Mouse (Mus musculus) heart, embryonic 14.5 days (tissue): Measurements from ENCODE around the gene Nmd3. TPM values are rescaled to one million over a fixed set of nuclear protein-coding genes. Genes with fewer than 3 reads are reported as not detected.

Source experiments
- ATAC-seq: fragments of 200-750 bp; cut with Nextera tagmentation; 2 replicates; pipeline ENCODE4 v1.8.0; 2017; ENCODE audit warnings: low read depth, moderate TSS enrichment; ENCODE audit not compliant: insufficient number of reproducible peaks, insufficient read depth, low FRiP score
- H3K27ac ChIP-seq, 2 experiments: fragments of 200-500 bp in 1 of 2; fragments of 300-500 bp in 1 of 2; sonication (generic) in 1 of 2; replicated peaks in 1 of 2; 2 replicates each; pipeline ENCODE4 v1.5.1; 2012 to 2014; ENCODE audit warnings: low read depth in 2 of 2, low read length in 2 of 2, control low read depth in 1 of 2, mild to moderate bottlenecking in 1 of 2, mixed read lengths in 1 of 2; ENCODE audit not compliant: control insufficient read depth in 1 of 2, insufficient read depth in 1 of 2
- H3K27me3 ChIP-seq: fragments of 300-500 bp; sonication (generic); 2 replicates; pipeline ENCODE4 v1.6.1; 2014; ENCODE audit warnings: mild to moderate bottlenecking, low read length, control low read depth; ENCODE audit not compliant: control insufficient read depth, insufficient read depth
- H3K36me3 ChIP-seq: fragments of 300-500 bp; sonication (generic); 2 replicates; pipeline ENCODE4 v1.6.1; 2014; ENCODE audit warnings: mild to moderate bottlenecking, control low read depth, low read length, mixed read lengths; ENCODE audit not compliant: control insufficient read depth, insufficient read depth
- H3K4me1 ChIP-seq, 2 experiments: fragments of 200-500 bp in 1 of 2; fragments of 300-500 bp in 1 of 2; sonication (generic) in 1 of 2; 2 replicates each; pipeline ENCODE4 v1.6.1; 2012 to 2014; ENCODE audit warnings: low read length in 2 of 2, control low read depth in 1 of 2, mixed read lengths in 1 of 2; ENCODE audit not compliant: control insufficient read depth in 2 of 2, insufficient read depth in 2 of 2
- H3K4me2 ChIP-seq: fragments of 300-500 bp; sonication (generic); 2 replicates; pipeline ENCODE4 v1.6.1; 2014; ENCODE audit warnings: mild to moderate bottlenecking, low read length
- H3K4me3 ChIP-seq, 2 experiments: fragments of 200-500 bp in 1 of 2; fragments of 300-500 bp in 1 of 2; sonication (generic) in 1 of 2; 2 replicates each; pipeline ENCODE4 v1.5.1; 2012 to 2014; ENCODE audit warnings: low read length in 2 of 2, mild to moderate bottlenecking in 2 of 2, control low read depth in 1 of 2, low read depth in 1 of 2, moderate library complexity in 1 of 2; ENCODE audit not compliant: control insufficient read depth in 1 of 2, insufficient read depth in 1 of 2
- H3K9ac ChIP-seq: fragments of 300-500 bp; sonication (generic); 2 replicates; pipeline ENCODE4 v1.6.1; 2014; ENCODE audit warnings: mild to moderate bottlenecking, low read length
- H3K9me3 ChIP-seq: fragments of 300-500 bp; sonication (generic); 2 replicates; pipeline ENCODE4 v1.6.1; 2016; ENCODE audit warnings: low read length, control low read depth; ENCODE audit not compliant: control insufficient read depth
- WGBS: fragments of 180-500 bp; shearing (Covaris S2); extraction: QIAGEN DNeasy Blood & Tissue Kit; methylation state at CpG from one replicate; pipeline ENCODE4 v1.1.7; 2014; 5-methylcytosine and 5-hydroxymethylcytosine counted together
- polyA plus RNA-seq: library from polyadenylated mRNA; unstranded; fragments of >200 nt; fragmentation: Nextera tagmentation; extraction: Ambion mirVana; gene quantifications from 2 replicates; pipeline ENCODE4 v1.2.1, GENCODE M21; 2014

Nmd3 gene
- polyA plus RNA-seq, 1 experiment from 2014 or later = 107 TPM

GRCm38 (mm10) chr3:69763630-69764565, 42.1 kb downstream of the Nmd3 start:
- H3K27me3 ChIP-seq = no peaks in the 10 kb centered on the region
- no peaks in the 10 kb centered on the region for H3K4me1 ChIP-seq
- no peak overlapping the region for H3K9ac ChIP-seq
- H3K27ac ChIP-seq = no peak overlapping the region
- peaks cover 15% of the 10 kb centered on the region for H3K36me3 ChIP-seq
- H3K4me2 ChIP-seq = no peak overlapping the region
- ATAC-seq = no peak
- no peaks in the 10 kb centered on the region for H3K9me3 ChIP-seq
- H3K4me3 ChIP-seq = no peak overlapping the region
- WGBS = 90% methylated on average over 21 of the region's 21 CpGs

DNA sequence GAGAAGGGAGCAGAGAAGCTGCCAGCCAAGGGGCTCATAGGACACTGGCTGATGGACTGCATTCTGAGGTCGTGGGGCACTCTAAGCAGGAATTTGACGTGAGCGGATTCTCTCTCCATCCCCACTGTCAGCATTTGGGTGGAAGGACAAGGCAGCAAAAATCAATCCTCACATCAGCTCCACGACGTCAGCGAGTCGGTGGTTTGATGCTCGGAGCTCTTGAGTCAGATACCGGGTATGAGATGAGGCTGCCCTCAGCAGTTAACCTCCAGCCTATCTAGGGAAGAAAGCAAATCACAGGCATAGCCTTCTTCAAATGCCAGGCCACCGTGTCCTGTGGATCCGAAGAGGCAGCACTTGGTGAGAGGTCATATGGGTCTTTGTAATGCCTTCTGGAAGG, 43.4 kb downstream of the Nmd3 start:
- Histone ChIP-seq H3K27me3 (no peaks in the 10 kb centered on the region), H3K4me2 (no peak overlapping the region), H3K4me1 (no peaks in the 10 kb centered on the region), H3K9ac (no peak overlapping the region), H3K9me3 (no peaks in the 10 kb centered on the region), H3K27ac (no peak overlapping the region), H3K36me3 (peaks cover 11% of the 10 kb centered on the region; the same call in 1 of the 2 replicates), H3K4me3 (no peak overlapping the region)
- no peak for ATAC-seq
- 90% methylated on average over 11 of the region's 11 CpGs for WGBS

DNA sequence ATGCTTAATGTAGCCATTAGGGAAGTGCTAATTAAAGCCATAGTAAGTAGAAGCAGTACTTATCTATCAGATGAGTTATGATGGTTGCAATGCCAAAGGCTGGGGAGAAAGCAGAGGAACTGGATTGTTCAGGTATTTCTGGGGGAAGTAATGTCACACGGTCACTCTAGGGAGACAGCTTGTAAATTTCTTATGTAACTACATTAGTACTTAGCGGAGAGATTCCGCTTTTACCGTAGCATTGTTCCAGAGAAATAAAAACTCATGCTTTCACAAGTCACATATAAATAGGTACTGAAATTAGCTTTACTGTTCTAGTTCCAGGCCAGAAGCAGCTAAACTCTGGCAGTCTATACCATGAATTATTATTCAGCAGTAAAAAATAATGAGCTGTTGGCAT, 47.4 kb downstream of the Nmd3 start:
- 96% methylated on average over 4 of the region's 4 CpGs for WGBS
- no peak for ATAC-seq

DNA sequence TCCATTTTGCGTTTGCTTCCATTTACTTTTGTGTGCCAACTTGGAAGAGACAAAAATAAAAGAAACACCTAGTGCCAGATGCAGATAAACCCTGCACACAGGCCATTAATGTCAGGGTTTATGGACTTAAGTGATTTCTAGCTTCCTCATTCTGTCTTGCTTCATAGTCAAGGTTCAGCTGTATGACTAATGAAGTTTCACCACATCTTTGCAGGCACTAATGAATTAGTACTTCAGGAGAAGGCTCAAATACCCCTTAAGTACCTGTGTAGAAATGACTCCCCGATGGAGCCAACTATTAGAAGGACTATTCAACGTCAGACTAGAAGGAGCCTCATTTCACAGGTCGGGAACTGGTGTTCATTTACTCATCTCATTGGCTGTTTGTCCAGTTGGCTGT, 51.6 kb downstream of the Nmd3 start:
- Histone ChIP-seq H3K36me3 (no peaks in the 10 kb centered on the region), H3K27me3 (no peaks in the 10 kb centered on the region), H3K4me2 (no peak overlapping the region), H3K4me3 (no peak overlapping the region), H3K4me1 (no peaks in the 10 kb centered on the region), H3K27ac (no peak overlapping the region), H3K9me3 (no peaks in the 10 kb centered on the region), H3K9ac (no peak overlapping the region)
- ATAC-seq = no peak
- WGBS = 84% methylated on average over 4 of the region's 4 CpGs

More for the DNA sequence above, 47.4 kb downstream of the Nmd3 start:
- Histone ChIP-seq H3K9me3 (no peaks in the 10 kb centered on the region), H3K36me3 (peaks cover 7% of the 10 kb centered on the region; the same call in 1 of the 2 replicates), H3K4me3 (no peak overlapping the region), H3K4me1 (no peaks in the 10 kb centered on the region), H3K4me2 (no peak overlapping the region), H3K9ac (no peak overlapping the region), H3K27me3 (no peaks in the 10 kb centered on the region), H3K27ac (no peak overlapping the region)

DNA sequence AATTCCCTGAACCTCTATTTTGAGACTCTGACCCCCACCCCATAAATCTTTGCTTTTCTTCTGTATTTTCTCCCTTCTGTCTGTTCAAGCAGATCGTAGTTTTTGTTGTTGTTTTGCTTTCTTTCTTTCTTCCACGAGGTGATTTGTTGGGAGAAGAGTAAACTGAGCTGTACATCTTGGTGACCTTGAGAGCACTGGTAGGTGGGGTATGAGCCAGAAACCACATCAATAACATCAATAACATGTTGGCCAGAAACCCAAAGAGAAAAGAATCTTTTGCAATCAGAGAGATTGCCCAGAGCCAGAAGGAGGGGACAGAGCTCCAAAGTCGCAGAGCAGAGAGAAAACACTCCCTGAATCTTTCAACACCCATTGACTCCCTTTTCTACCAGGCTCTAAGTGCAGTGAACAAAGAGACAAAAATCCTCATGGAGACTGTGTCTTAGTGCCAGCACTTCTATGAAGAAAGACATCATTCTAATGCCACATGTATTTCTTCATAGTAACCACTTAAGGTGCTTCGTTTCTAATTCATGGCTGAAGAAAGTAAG, 57.5 kb downstream of the Nmd3 start:
- Histone ChIP-seq H3K36me3 (no peaks in the 10 kb centered on the region), H3K9ac (no peak overlapping the region), H3K9me3 (no peaks in the 10 kb centered on the region), H3K4me1 (no peaks in the 10 kb centered on the region), H3K27me3 (no peaks in the 10 kb centered on the region), H3K4me2 (no peak overlapping the region), H3K4me3 (no peak overlapping the region), H3K27ac (no peak overlapping the region)
- 67% methylated on average over 4 of the region's 4 CpGs for WGBS
- no peak for ATAC-seq

- H3K27ac ChIP-seq = no peak overlapping the region
- no peaks in the 10 kb centered on the region for H3K27me3 ChIP-seq
- H3K9me3 ChIP-seq = no peaks in the 10 kb centered on the region
- H3K4me2 ChIP-seq = no peak overlapping the region
- H3K36me3 ChIP-seq = no peaks in the 10 kb centered on the region
- WGBS = 61% methylated on average over 3 of the region's 3 CpGs
- ATAC-seq = no peak
- H3K9ac ChIP-seq = no peak overlapping the region
- no peak overlapping the region for H3K4me3 ChIP-seq
- H3K4me1 ChIP-seq = no peaks in the 10 kb centered on the region
Observed at GRCm38 (mm10) chr3:69792823-69793417, 71.1 kb downstream of the Nmd3 start.

GRCm38 (mm10) chr3:69797533-69797932, 75.7 kb downstream of the Nmd3 start:
- H3K36me3 ChIP-seq = no peaks in the 10 kb centered on the region
- ATAC-seq = no peak
- no peaks in the 10 kb centered on the region for H3K9me3 ChIP-seq
- no peak overlapping the region for H3K27ac ChIP-seq
- no peaks in the 10 kb centered on the region for H3K4me1 ChIP-seq
- H3K4me3 ChIP-seq = no peak overlapping the region
- 87% methylated on average over 4 of the region's 4 CpGs for WGBS
- H3K27me3 ChIP-seq = no peaks in the 10 kb centered on the region
- H3K9ac ChIP-seq = no peak overlapping the region
- no peak overlapping the region for H3K4me2 ChIP-seq
